Mouse (Mus musculus) midbrain, embryonic 11.5 days (tissue): ENCODE measurements at regions not wholly inside any gene's neighbourhood (a gene's known extent, or its start where the extent isn't known, plus 50 kb on each side); places are given as distances from the start of the nearest gene placed in this dataset.
A peak's percentile ranks its signal among the peaks of the same experiment; 100 is the strongest.

ENCODE experiments used
- ATAC-seq: fragments of 200-750 bp; cut with Nextera tagmentation; 2 replicates; pipeline ENCODE4 v1.8.0; 2017; ENCODE audit warnings: moderate TSS enrichment, moderate library complexity; ENCODE audit not compliant: low FRiP score
- DNase-seq: peaks from one replicate; pipeline ENCODE4 v3.0.0; 2015; ENCODE audit warnings: low spot score; ENCODE audit errors: missing footprints
- H3K27ac ChIP-seq: fragments of 300-500 bp; sonication (generic); 2 replicates; pipeline ENCODE4 v1.5.1; 2014; ENCODE audit warnings: low read depth, low read length
- H3K27me3 ChIP-seq: fragments of 300-500 bp; sonication (generic); 2 replicates; pipeline ENCODE4 v1.6.1; 2014; ENCODE audit warnings: mild to moderate bottlenecking, low read length, moderate library complexity, mixed read lengths; ENCODE audit not compliant: control insufficient read depth, insufficient read depth
- H3K36me3 ChIP-seq: fragments of 300-500 bp; sonication (generic); 2 replicates; pipeline ENCODE4 v1.6.1; 2014; ENCODE audit warnings: mild to moderate bottlenecking, low read length, moderate library complexity, mixed read lengths; ENCODE audit not compliant: control insufficient read depth, insufficient read depth
- H3K4me1 ChIP-seq: fragments of 300-500 bp; sonication (generic); 2 replicates; pipeline ENCODE4 v1.6.1; 2014; ENCODE audit warnings: low read length; ENCODE audit not compliant: control insufficient read depth, insufficient read depth
- H3K4me2 ChIP-seq: fragments of 300-500 bp; sonication (generic); 2 replicates; pipeline ENCODE4 v1.6.1; 2014; ENCODE audit warnings: mild to moderate bottlenecking, moderate library complexity
- H3K4me3 ChIP-seq: fragments of 300-500 bp; sonication (generic); 2 replicates; pipeline ENCODE4 v1.5.1; 2014; ENCODE audit warnings: low read depth, low read length
- H3K9ac ChIP-seq: fragments of 300-500 bp; sonication (generic); 2 replicates; pipeline ENCODE4 v1.6.1; 2014; ENCODE audit warnings: low read length
- H3K9me3 ChIP-seq: fragments of 300-500 bp; sonication (generic); 2 replicates; pipeline ENCODE4 v1.6.1; 2016; ENCODE audit warnings: low read length; ENCODE audit not compliant: control insufficient read depth
- WGBS: fragments of 180-500 bp; shearing (Covaris S2); extraction: QIAGEN DNeasy Blood & Tissue Kit; methylation state at CpG from one replicate; pipeline ENCODE4 v1.1.7; 2014; 5-methylcytosine and 5-hydroxymethylcytosine counted together

DNA sequence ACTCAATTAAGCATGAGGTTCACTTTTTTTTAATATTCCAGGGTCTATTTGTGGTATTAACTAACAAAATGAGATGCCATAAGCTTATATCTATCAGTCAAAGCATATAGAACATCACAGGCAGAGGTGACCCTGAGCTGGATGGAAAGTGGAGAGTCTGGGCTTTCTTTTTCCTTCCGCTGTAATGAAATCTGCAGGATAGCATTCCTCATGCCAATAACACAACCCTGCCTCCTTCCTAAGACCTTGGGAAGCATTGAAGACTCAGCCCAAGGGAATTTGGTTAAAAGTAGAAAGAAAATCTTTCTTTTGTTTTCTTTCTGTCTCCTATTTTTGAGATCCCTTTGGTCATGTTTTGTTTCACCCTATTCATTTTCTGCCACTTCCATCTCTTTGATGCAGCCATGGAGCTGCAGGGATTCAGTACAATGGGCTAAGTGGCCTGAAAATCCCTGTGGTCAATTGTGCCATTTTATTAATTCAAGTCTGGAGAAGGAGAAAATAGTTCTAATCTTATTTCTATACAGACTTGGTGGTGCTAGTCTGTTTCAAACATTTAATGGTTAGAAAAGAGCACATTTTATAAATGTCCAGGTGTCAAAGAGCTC lies 1006.9 kb downstream of the Olfm4 start:
- no peak overlapping the region for H3K27ac ChIP-seq
- H3K27me3 ChIP-seq, result no peaks in the 10 kb centered on the region
- no peaks in the 10 kb centered on the region for H3K9me3 ChIP-seq
- ATAC-seq (peak; percentile 72), DNase-seq (no peak)
- H3K4me2 ChIP-seq, result no peak overlapping the region
- peaks cover 6% of the 10 kb centered on the region for H3K4me1 ChIP-seq
- 8% methylated on average over 1 of the region's 1 CpGs for WGBS
- H3K36me3 ChIP-seq, result no peaks in the 10 kb centered on the region
- H3K4me3 ChIP-seq, result no peak overlapping the region
- no peak overlapping the region for H3K9ac ChIP-seq

DNA sequence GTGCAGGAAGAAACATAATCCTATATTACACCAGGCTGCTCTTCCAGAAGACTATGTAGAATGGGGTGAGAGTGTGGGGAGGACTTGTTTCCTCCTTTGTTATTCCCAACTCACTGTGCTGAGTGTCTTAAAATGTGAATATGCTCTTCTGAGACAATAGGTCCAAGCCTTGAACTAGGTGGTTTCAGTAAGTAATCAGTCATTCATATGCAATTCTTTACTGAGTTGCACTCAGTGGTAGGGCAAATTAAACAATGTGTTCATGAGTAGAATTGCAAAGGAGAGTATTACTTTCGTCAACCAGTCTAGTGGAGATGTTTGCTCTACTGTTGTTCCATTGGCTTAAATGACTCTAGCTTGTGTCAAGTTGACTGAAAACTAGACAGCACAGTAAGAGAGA lies 1015.1 kb downstream of the Olfm4 start:
- WGBS, result 87% methylated on average over 1 of the region's 1 CpGs
- H3K27me3 ChIP-seq, result no peaks in the 10 kb centered on the region
- no peak overlapping the region for H3K9ac ChIP-seq
- DNase-seq, result no peak
- no peak overlapping the region for H3K4me2 ChIP-seq
- no peaks in the 10 kb centered on the region for H3K36me3 ChIP-seq
- H3K4me3 ChIP-seq, result no peak overlapping the region
- no peak for ATAC-seq
- H3K27ac ChIP-seq, result no peak overlapping the region
- no peaks in the 10 kb centered on the region for H3K9me3 ChIP-seq
- H3K4me1 ChIP-seq, result no peaks in the 10 kb centered on the region

DNA sequence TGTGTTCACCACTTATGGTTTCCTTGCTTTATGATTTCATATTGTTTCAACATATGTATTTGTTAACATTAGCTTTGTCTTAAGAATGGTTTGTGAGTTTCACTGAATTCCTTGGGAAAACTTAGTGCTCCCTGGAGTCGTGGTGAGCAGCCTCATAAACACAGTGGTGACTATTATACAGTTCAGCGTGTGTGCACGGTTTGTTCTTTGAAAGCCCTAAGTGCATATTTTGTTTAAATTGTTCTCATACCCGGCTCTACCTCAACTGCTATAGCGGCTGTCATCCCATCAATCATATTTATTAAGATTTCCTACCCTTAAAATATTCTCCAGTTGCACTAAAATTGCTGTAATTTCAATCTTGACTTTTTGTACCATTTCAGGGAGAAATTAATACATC lies 1029.3 kb downstream of the Olfm4 start:
- H3K4me2 ChIP-seq, result no peak overlapping the region
- no peak for DNase-seq
- H3K4me1 ChIP-seq, result no peaks in the 10 kb centered on the region

DNA sequence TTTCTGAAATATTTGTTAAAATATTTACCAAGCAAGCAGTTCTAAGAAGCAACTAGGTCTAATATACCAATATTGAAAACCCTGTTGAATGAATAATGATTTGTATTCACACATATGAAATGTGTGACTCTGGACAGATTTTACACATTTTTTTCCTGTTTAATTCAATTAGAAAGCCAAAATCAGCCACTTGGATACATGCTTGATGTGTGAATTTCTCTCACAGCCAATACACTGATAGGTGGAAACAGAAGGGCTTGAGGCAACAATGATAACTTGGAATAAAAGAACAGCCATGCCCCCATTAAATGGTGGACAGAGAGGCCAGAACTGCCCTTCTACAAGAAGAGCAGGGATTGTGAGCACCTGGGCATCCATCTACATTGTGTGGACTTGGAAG lies 1047.6 kb downstream of the Olfm4 start:
- no peaks in the 10 kb centered on the region for H3K4me1 ChIP-seq
- H3K4me2 ChIP-seq, result no peak overlapping the region
- H3K27ac ChIP-seq, result no peak overlapping the region
- H3K9me3 ChIP-seq, result no peaks in the 10 kb centered on the region
- no peaks in the 10 kb centered on the region for H3K36me3 ChIP-seq
- no peak overlapping the region for H3K9ac ChIP-seq
- no peaks in the 10 kb centered on the region for H3K27me3 ChIP-seq
- ATAC-seq (no peak), DNase-seq (no peak)
- H3K4me3 ChIP-seq, result no peak overlapping the region

More for the DNA sequence above, 1029.3 kb downstream of the Olfm4 start:
- H3K9ac ChIP-seq, result no peak overlapping the region
- 85% methylated on average over 5 of the region's 5 CpGs for WGBS
- H3K4me3 ChIP-seq, result no peak overlapping the region
- H3K27ac ChIP-seq, result no peak overlapping the region
- no peaks in the 10 kb centered on the region for H3K9me3 ChIP-seq
- H3K27me3 ChIP-seq, result no peaks in the 10 kb centered on the region
- no peak for ATAC-seq
- no peaks in the 10 kb centered on the region for H3K36me3 ChIP-seq

DNA sequence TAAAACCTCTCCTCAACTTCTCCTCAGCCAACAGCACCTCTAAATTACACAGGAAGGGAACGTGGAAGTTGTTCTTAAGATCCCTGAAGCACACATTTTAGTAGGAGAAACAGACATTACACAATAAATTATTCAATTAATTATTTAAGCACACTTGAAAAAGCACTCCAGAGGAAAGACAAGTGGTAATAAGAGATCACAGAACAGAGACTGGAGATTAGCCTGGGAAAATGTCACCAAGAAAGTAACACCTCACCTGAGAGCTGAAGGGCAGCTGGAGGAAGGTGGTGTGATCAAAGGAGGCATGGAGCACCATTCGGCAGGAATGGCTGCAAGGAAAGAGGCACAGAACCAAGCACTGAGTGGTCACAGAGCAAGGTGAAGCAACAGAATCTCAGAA lies 1053.8 kb downstream of the Olfm4 start:
- Histone ChIP-seq H3K27me3 (no peaks in the 10 kb centered on the region), H3K9me3 (no peaks in the 10 kb centered on the region), H3K4me2 (no peak overlapping the region), H3K4me3 (no peak overlapping the region), H3K36me3 (no peaks in the 10 kb centered on the region), H3K9ac (no peak overlapping the region), H3K4me1 (no peaks in the 10 kb centered on the region), H3K27ac (no peak overlapping the region)
- ATAC-seq (no peak), DNase-seq (no peak)
- 71% methylated on average over 2 of the region's 2 CpGs for WGBS

DNA sequence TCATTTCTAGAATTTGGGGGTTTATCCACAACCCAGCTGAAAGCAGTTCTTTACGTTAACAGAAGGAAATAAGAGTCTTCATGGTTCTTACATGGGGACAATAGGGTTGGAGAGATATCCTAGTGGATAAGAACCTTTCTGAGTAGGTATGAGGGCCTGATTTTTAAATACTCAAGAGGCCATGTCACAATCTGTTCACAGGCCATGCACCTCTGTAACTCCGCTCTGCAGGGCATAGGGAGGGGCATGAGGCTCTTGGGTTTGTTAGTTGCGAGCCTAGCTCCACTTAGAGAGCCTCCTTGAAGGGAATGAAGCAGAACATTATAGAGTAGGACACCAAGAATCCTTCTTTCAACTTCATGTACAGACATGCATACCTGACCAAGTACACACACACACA lies 1054.2 kb downstream of the Olfm4 start:
- ATAC-seq (no peak), DNase-seq (no peak)
- no peak overlapping the region for H3K27ac ChIP-seq
- H3K4me3 ChIP-seq, result no peak overlapping the region
- 79% methylated on average over 3 of the region's 3 CpGs for WGBS
- H3K4me2 ChIP-seq, result no peak overlapping the region
- no peaks in the 10 kb centered on the region for H3K27me3 ChIP-seq
- no peaks in the 10 kb centered on the region for H3K9me3 ChIP-seq
- H3K4me1 ChIP-seq, result no peaks in the 10 kb centered on the region
- H3K36me3 ChIP-seq, result no peaks in the 10 kb centered on the region
- H3K9ac ChIP-seq, result no peak overlapping the region
